Mouse (Mus musculus) midbrain, embryonic 10.5 days (tissue): ENCODE data around the gene Nat14. TPM values are rescaled to one million over a fixed set of nuclear protein-coding genes. Genes with fewer than 3 reads are reported as not detected.

Source experiments
- DNase-seq: peaks from one replicate; pipeline ENCODE4 v3.0.0-alpha.2; 2017; ENCODE audit warnings: low spot score
- H3K27ac ChIP-seq: fragments of 300-500 bp; sonication (generic); replicated peaks from 2 replicates; pipeline ENCODE4 v1.5.1; 2016; ENCODE audit warnings: mild to moderate bottlenecking
- H3K27me3 ChIP-seq: fragments of 300-500 bp; sonication (generic); 2 replicates; pipeline ENCODE4 v1.6.1; 2016; ENCODE audit warnings: low read depth, mild to moderate bottlenecking; ENCODE audit not compliant: poor library complexity, severe bottlenecking
- H3K36me3 ChIP-seq: fragments of 300-500 bp; sonication (generic); 2 replicates; pipeline ENCODE4 v1.6.1; 2016; ENCODE audit warnings: mild to moderate bottlenecking, moderate library complexity
- H3K4me1 ChIP-seq: fragments of 300-500 bp; sonication (generic); 2 replicates; pipeline ENCODE4 v1.6.1; 2016
- H3K4me3 ChIP-seq: fragments of 300-500 bp; sonication (generic); 2 replicates; pipeline ENCODE4 v1.5.1; 2016; ENCODE audit warnings: mild to moderate bottlenecking, moderate library complexity
- H3K9me3 ChIP-seq: fragments of 300-500 bp; sonication (generic); replicated peaks from 2 replicates; pipeline ENCODE4 v1.6.1; 2016; ENCODE audit warnings: mild to moderate bottlenecking
- WGBS: fragments of 180-500 bp; shearing (Covaris S2); methylation state at CpG from one replicate; pipeline ENCODE4 v1.1.7; 2016; 5-methylcytosine and 5-hydroxymethylcytosine counted together
- polyA plus RNA-seq: library from polyadenylated mRNA; unstranded; fragments of >200 nt; fragmentation: Nextera tagmentation; extraction: Ambion mirVana; gene quantifications from 2 replicates; pipeline ENCODE4 v1.2.1, GENCODE M21; 2016

Nat14 gene
- polyA plus RNA-seq, 1 experiment from 2014 or later: 10.4 TPM

GRCm38 (mm10) chr7:4922931-4923565 lies 1.2 kb downstream of the Nat14 start:
- Histone ChIP-seq H3K4me1 (peaks cover 82% of the 10 kb centered on the region), H3K36me3 (peaks cover 35% of the 10 kb centered on the region), H3K27ac (peak overlapping the region; percentile 94), H3K27me3 (no peaks in the 10 kb centered on the region), H3K9me3 (no peaks in the 10 kb centered on the region), H3K4me3 (peak overlapping the region; percentile 59)
- under 1% methylated on average over 14 of the region's 14 CpGs for WGBS
- peak; percentile 86 for DNase-seq

- peak overlapping the region; percentile 59 for H3K4me3 ChIP-seq
- H3K4me1 ChIP-seq: peaks cover 81% of the 10 kb centered on the region
- H3K27me3 ChIP-seq: no peaks in the 10 kb centered on the region
- peaks cover 28% of the 10 kb centered on the region for H3K36me3 ChIP-seq
- peak; percentile 61 for DNase-seq
- peak overlapping the region; percentile 94 for H3K27ac ChIP-seq
- WGBS: 4% methylated on average over 37 of the region's 37 CpGs
- no peaks in the 10 kb centered on the region for H3K9me3 ChIP-seq
Observed at GRCm38 (mm10) chr7:4923586-4924364, 1.9 kb downstream of the Nat14 start.

- under 1% methylated on average over 4 of the region's 4 CpGs for whole genome bisulfite sequencing
- no peaks in the 10 kb centered on the region for H3K9me3 ChIP-seq
- H3K27me3 ChIP-seq: no peaks in the 10 kb centered on the region
- peaks cover 21% of the 10 kb centered on the region for H3K36me3 ChIP-seq
- H3K4me3 ChIP-seq: peak overlapping the region; percentile 59
- peak; percentile 40 for DNase-seq
- H3K4me1 ChIP-seq: peaks cover 80% of the 10 kb centered on the region
- H3K27ac ChIP-seq: peak overlapping the region; percentile 94
Observed at GRCm38 (mm10) chr7:4924483-4924882, 2.7 kb downstream of the Nat14 start.

- WGBS: 8% methylated on average over 4 of the region's 4 CpGs
- Histone ChIP-seq H3K27ac (peak overlapping the region; percentile 94), H3K9me3 (no peaks in the 10 kb centered on the region), H3K4me3 (peak overlapping the region; percentile 59), H3K36me3 (peaks cover 17% of the 10 kb centered on the region), H3K27me3 (no peaks in the 10 kb centered on the region), H3K4me1 (peaks cover 80% of the 10 kb centered on the region)
- DNase-seq: peak; percentile 35
Observed at GRCm38 (mm10) chr7:4924891-4925301, 3.1 kb downstream of the Nat14 start.

- peak within 1 kb of the TSS; percentile 94 for H3K27ac ChIP-seq
- peak; percentile 68 for DNase-seq
- peak within 1 kb of the TSS; percentile 59 for H3K4me3 ChIP-seq
- no peaks in the 10 kb centered on the region for H3K9me3 ChIP-seq
- H3K4me1 ChIP-seq: peaks cover 75% of the 10 kb centered on the region
- WGBS: 2% methylated on average over 5 of the region's 6 CpGs
- H3K36me3 ChIP-seq: peaks cover 9% of the 10 kb centered on the region
- no peaks in the 10 kb centered on the region for H3K27me3 ChIP-seq
Observed at GRCm38 (mm10) chr7:4925441-4926381, 3.9 kb downstream of the Nat14 start, which contains the start of gene Ssc5d. Ssc5d (plus strand) TSS chr7:4925785.

- no peaks in the 10 kb centered on the region for H3K36me3 ChIP-seq
- peaks cover 64% of the 10 kb centered on the region for H3K4me1 ChIP-seq
- 76% methylated on average over 16 of the region's 16 CpGs for WGBS
- H3K27ac ChIP-seq: peak overlapping the region; percentile 94
- no peak overlapping the region for H3K4me3 ChIP-seq
- no peak for DNase-seq
- no peaks in the 10 kb centered on the region for H3K9me3 ChIP-seq
- H3K27me3 ChIP-seq: no peaks in the 10 kb centered on the region
Observed at GRCm38 (mm10) chr7:4926849-4927248, 5.0 kb downstream of the Nat14 start.

- Histone ChIP-seq H3K27me3 (no peaks in the 10 kb centered on the region), H3K4me1 (peaks cover 55% of the 10 kb centered on the region), H3K36me3 (no peaks in the 10 kb centered on the region), H3K27ac (peak overlapping the region; percentile 94), H3K9me3 (no peaks in the 10 kb centered on the region), H3K4me3 (no peak overlapping the region)
- 65% methylated on average over 8 of the region's 8 CpGs for WGBS
- no peak for DNase-seq
Observed at GRCm38 (mm10) chr7:4927711-4928110, 5.9 kb downstream of the Nat14 start.

- Histone ChIP-seq H3K27ac (no peak overlapping the region), H3K27me3 (no peaks in the 10 kb centered on the region), H3K36me3 (no peaks in the 10 kb centered on the region), H3K4me1 (peaks cover 49% of the 10 kb centered on the region), H3K4me3 (no peak overlapping the region), H3K9me3 (no peaks in the 10 kb centered on the region)
- DNase-seq: no peak
- WGBS: 88% methylated on average over 17 of the region's 17 CpGs
Observed at GRCm38 (mm10) chr7:4928323-4928722, 6.5 kb downstream of the Nat14 start.

- H3K9me3 ChIP-seq: peaks cover 6% of the 10 kb centered on the region; the same call in 1 of the 2 replicates
- H3K27me3 ChIP-seq: no peaks in the 10 kb centered on the region
- no peak overlapping the region for H3K4me3 ChIP-seq
- no peak for DNase-seq
- H3K36me3 ChIP-seq: no peaks in the 10 kb centered on the region
- WGBS: 72% methylated on average over 12 of the region's 12 CpGs
- H3K4me1 ChIP-seq: peaks cover 1% of the 10 kb centered on the region; the same call in 1 of the 2 replicates
- no peak overlapping the region for H3K27ac ChIP-seq
Observed at GRCm38 (mm10) chr7:4933103-4933502, 11.3 kb downstream of the Nat14 start.

- DNase-seq: no peak
- no peak overlapping the region for H3K27ac ChIP-seq
- no peaks in the 10 kb centered on the region for H3K27me3 ChIP-seq
- no peak overlapping the region for H3K4me3 ChIP-seq
- no peaks in the 10 kb centered on the region for H3K4me1 ChIP-seq
- WGBS: 85% methylated on average over 4 of the region's 4 CpGs
- no peaks in the 10 kb centered on the region for H3K36me3 ChIP-seq
- peaks cover 6% of the 10 kb centered on the region; the same call in 1 of the 2 replicates for H3K9me3 ChIP-seq
Observed at GRCm38 (mm10) chr7:4934160-4934914, 12.5 kb downstream of the Nat14 start.

- Histone ChIP-seq H3K4me3 (no peak overlapping the region), H3K36me3 (no peaks in the 10 kb centered on the region), H3K9me3 (peaks cover 6% of the 10 kb centered on the region; the same call in 1 of the 2 replicates), H3K27me3 (no peaks in the 10 kb centered on the region), H3K4me1 (no peaks in the 10 kb centered on the region), H3K27ac (no peak overlapping the region)
- WGBS: 85% methylated on average over 10 of the region's 10 CpGs
- DNase-seq: no peak
Observed at GRCm38 (mm10) chr7:4936832-4937231, 15.0 kb downstream of the Nat14 start.

- H3K27me3 ChIP-seq: no peaks in the 10 kb centered on the region
- no peak overlapping the region for H3K27ac ChIP-seq
- H3K4me3 ChIP-seq: no peak overlapping the region
- H3K36me3 ChIP-seq: no peaks in the 10 kb centered on the region
- 91% methylated on average over 9 of the region's 11 CpGs for WGBS
- no peaks in the 10 kb centered on the region for H3K4me1 ChIP-seq
- peaks cover 6% of the 10 kb centered on the region; the same call in 1 of the 2 replicates for H3K9me3 ChIP-seq
- DNase-seq: no peak
Observed at GRCm38 (mm10) chr7:4937392-4937791, 15.6 kb downstream of the Nat14 start.
